Mouse (Mus musculus): ENCODE measurements around the gene Lmo2. TPM values are rescaled to one million over a fixed set of nuclear protein-coding genes. Genes with fewer than 3 reads are reported as not detected.

The Lmo2 gene
- polyA plus RNA-seq, 1 experiment: 13.1 TPM

- Histone ChIP-seq H3K27ac (ENCODE audit: insufficient read depth, low read depth, low read length) (no peak overlapping the region), H3K4me3 (ENCODE audit: low read depth, low read length) (no peak overlapping the region), H3K4me1 (ENCODE audit: control insufficient read depth, insufficient read depth, insufficient read length, low read length) (no peaks in the 10 kb centered on the region), H3K27me3 (ENCODE audit: control insufficient read depth, insufficient read depth, low read length) (no peaks in the 10 kb centered on the region), H3K36me3 (ENCODE audit: control insufficient read depth, insufficient read depth, low read length) (no peaks in the 10 kb centered on the region)
- no peak for TF ChIP-seq CTCF (IDR thresholded peaks at IDR 0.05; ENCODE audit: extremely low read depth, insufficient read length, insufficient replicate concordance, low read depth, low read length)
- TF ChIP-seq POLR2A (IDR thresholded peaks at IDR 0.05; ENCODE audit: low read depth, low read length): no peak
- WGBS: 78% methylated on average over 6 of the region's 6 CpGs
Measured at GRCm38 (mm10) chr2:103956867-103957266, 919 bp upstream of the Lmo2 start.

- Histone ChIP-seq H3K4me1 (ENCODE audit: control insufficient read depth, insufficient read depth, insufficient read length, low read length) (no peaks in the 10 kb centered on the region), H3K4me3 (ENCODE audit: low read depth, low read length) (no peak overlapping the region), H3K27ac (ENCODE audit: insufficient read depth, low read depth, low read length) (no peak overlapping the region), H3K36me3 (ENCODE audit: control insufficient read depth, insufficient read depth, low read length) (no peaks in the 10 kb centered on the region), H3K27me3 (ENCODE audit: control insufficient read depth, insufficient read depth, low read length) (no peaks in the 10 kb centered on the region)
- TF ChIP-seq CTCF (IDR thresholded peaks at IDR 0.05; ENCODE audit: extremely low read depth, insufficient read length, insufficient replicate concordance, low read depth, low read length) (no peak), POLR2A (IDR thresholded peaks at IDR 0.05; ENCODE audit: low read depth, low read length) (no peak)
- WGBS: 55% methylated on average over 3 of the region's 3 CpGs
Measured at GRCm38 (mm10) chr2:103958634-103959033, 848 bp downstream of the Lmo2 start.

- Histone ChIP-seq H3K36me3 (ENCODE audit: control insufficient read depth, insufficient read depth, low read length) (no peaks in the 10 kb centered on the region), H3K4me1 (ENCODE audit: control insufficient read depth, insufficient read depth, insufficient read length, low read length) (no peaks in the 10 kb centered on the region), H3K27me3 (ENCODE audit: control insufficient read depth, insufficient read depth, low read length) (no peaks in the 10 kb centered on the region), H3K4me3 (ENCODE audit: low read depth, low read length) (no peak overlapping the region), H3K27ac (ENCODE audit: insufficient read depth, low read depth, low read length) (no peak overlapping the region)
- 85% methylated on average over 5 of the region's 5 CpGs for WGBS
- TF ChIP-seq CTCF (IDR thresholded peaks at IDR 0.05; ENCODE audit: extremely low read depth, insufficient read length, insufficient replicate concordance, low read depth, low read length): no peak
- TF ChIP-seq POLR2A (IDR thresholded peaks at IDR 0.05; ENCODE audit: low read depth, low read length): no peak
Measured at GRCm38 (mm10) chr2:103959066-103959465, 1.3 kb downstream of the Lmo2 start.

- WGBS: 91% methylated on average over 6 of the region's 6 CpGs
- no peaks in the 10 kb centered on the region for H3K4me1 ChIP-seq (ENCODE audit: control insufficient read depth, insufficient read depth, insufficient read length, low read length)
- H3K4me3 ChIP-seq (ENCODE audit: low read depth, low read length): no peak overlapping the region
- H3K36me3 ChIP-seq (ENCODE audit: control insufficient read depth, insufficient read depth, low read length): no peaks in the 10 kb centered on the region
- H3K27me3 ChIP-seq (ENCODE audit: control insufficient read depth, insufficient read depth, low read length): no peaks in the 10 kb centered on the region
- H3K27ac ChIP-seq (ENCODE audit: insufficient read depth, low read depth, low read length): no peak overlapping the region
- no peak for TF ChIP-seq POLR2A (IDR thresholded peaks at IDR 0.05; ENCODE audit: low read depth, low read length)
- TF ChIP-seq CTCF (IDR thresholded peaks at IDR 0.05; ENCODE audit: extremely low read depth, insufficient read length, insufficient replicate concordance, low read depth, low read length): no peak
Measured at GRCm38 (mm10) chr2:103959574-103959973, 1.8 kb downstream of the Lmo2 start.

- Histone ChIP-seq H3K27ac (ENCODE audit: insufficient read depth, low read depth, low read length) (no peak overlapping the region), H3K4me1 (ENCODE audit: control insufficient read depth, insufficient read depth, insufficient read length, low read length) (no peaks in the 10 kb centered on the region), H3K36me3 (ENCODE audit: control insufficient read depth, insufficient read depth, low read length) (no peaks in the 10 kb centered on the region), H3K4me3 (ENCODE audit: low read depth, low read length) (no peak overlapping the region), H3K27me3 (ENCODE audit: control insufficient read depth, insufficient read depth, low read length) (no peaks in the 10 kb centered on the region)
- WGBS: 72% methylated on average over 4 of the region's 4 CpGs
- TF ChIP-seq POLR2A (IDR thresholded peaks at IDR 0.05; ENCODE audit: low read depth, low read length) (no peak), CTCF (IDR thresholded peaks at IDR 0.05; ENCODE audit: extremely low read depth, insufficient read length, insufficient replicate concordance, low read depth, low read length) (no peak)
Measured at GRCm38 (mm10) chr2:103962349-103962748, 4.6 kb downstream of the Lmo2 start.

- Histone ChIP-seq H3K27ac (ENCODE audit: insufficient read depth, low read depth, low read length) (no peak overlapping the region), H3K27me3 (ENCODE audit: control insufficient read depth, insufficient read depth, low read length) (peaks cover 8% of the 10 kb centered on the region), H3K36me3 (ENCODE audit: control insufficient read depth, insufficient read depth, low read length) (no peaks in the 10 kb centered on the region), H3K4me3 (ENCODE audit: low read depth, low read length) (no peak overlapping the region), H3K4me1 (ENCODE audit: control insufficient read depth, insufficient read depth, insufficient read length, low read length) (peaks cover 3% of the 10 kb centered on the region; the same call in 1 of the 2 replicates)
- TF ChIP-seq POLR2A (IDR thresholded peaks at IDR 0.05; ENCODE audit: low read depth, low read length) (no peak), CTCF (IDR thresholded peaks at IDR 0.05; ENCODE audit: extremely low read depth, insufficient read length, insufficient replicate concordance, low read depth, low read length) (no peak)
- 60% methylated on average over 3 of the region's 3 CpGs for WGBS
Measured at GRCm38 (mm10) chr2:103965391-103965790, 7.6 kb downstream of the Lmo2 start.

- no peak overlapping the region for H3K4me3 ChIP-seq (ENCODE audit: low read depth, low read length)
- 36% methylated on average over 4 of the region's 4 CpGs for WGBS
- TF ChIP-seq CTCF (IDR thresholded peaks at IDR 0.05; ENCODE audit: extremely low read depth, insufficient read length, insufficient replicate concordance, low read depth, low read length) (no peak), POLR2A (IDR thresholded peaks at IDR 0.05; ENCODE audit: low read depth, low read length) (no peak)
- no peak overlapping the region for H3K27ac ChIP-seq (ENCODE audit: insufficient read depth, low read depth, low read length)
- no peaks in the 10 kb centered on the region for H3K36me3 ChIP-seq (ENCODE audit: control insufficient read depth, insufficient read depth, low read length)
- peaks cover 6% of the 10 kb centered on the region; the same call in 1 of the 2 replicates for H3K4me1 ChIP-seq (ENCODE audit: control insufficient read depth, insufficient read depth, insufficient read length, low read length)
- H3K27me3 ChIP-seq (ENCODE audit: control insufficient read depth, insufficient read depth, low read length): peaks cover 24% of the 10 kb centered on the region
Measured at GRCm38 (mm10) chr2:103968186-103968585, 10.4 kb downstream of the Lmo2 start.
